Mouse (Mus musculus): ENCODE measurements around the gene Neurl3. TPM values are rescaled to one million over a fixed set of nuclear protein-coding genes. Genes with fewer than 3 reads are reported as not detected.

The Neurl3 gene
- total RNA-seq (2021) (1 to 10 TPM; 2.2 to 3.0 TPM), polyA plus RNA-seq (2012; rRNA removed) (5.8 and 6.1 TPM in 2 replicates)
- long read RNA-seq, partial matches to known transcripts: 0 of 2 reads
- long read RNA-seq, other reads (novel, unspliced or antisense): 1 of 2 reads

DNA sequence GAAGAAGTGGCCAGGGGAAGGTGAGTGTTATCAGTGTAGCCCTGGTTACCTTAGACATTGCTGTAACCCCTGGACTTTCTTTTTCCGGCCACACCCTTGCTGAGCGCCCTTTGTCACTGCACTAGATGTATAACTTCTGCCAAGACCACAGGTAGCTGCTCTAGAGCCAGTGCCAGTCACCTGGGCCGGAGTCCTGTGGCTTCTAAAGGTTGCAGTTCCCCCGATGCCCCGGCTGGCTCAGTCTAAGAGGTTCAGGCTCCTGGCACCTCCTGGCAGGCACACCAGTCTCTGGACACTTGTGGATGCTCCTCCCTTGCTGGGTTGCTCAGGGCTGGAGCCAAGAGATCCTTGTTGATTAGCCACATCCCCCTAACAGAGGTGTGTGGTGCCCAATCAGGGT lies at the start of gene Neurl3:
TSS of gene Neurl3 (minus strand) at position 225 of the 400 bp plus-strand sequence.
- 77% methylated on average over 5 of the region's 5 CpGs for WGBS
- Histone ChIP-seq H3K79me2 (replicated peaks; ENCODE audit: control insufficient read depth, insufficient read depth, low read length) (no peaks in the 10 kb centered on the region), H3K36me3 (ENCODE audit: control insufficient read depth, insufficient read depth, low read length) (no peaks in the 10 kb centered on the region), H3K4me3 (peak within 1 kb of the TSS; percentile 43), H3K27ac (peak within 1 kb of the TSS; percentile 75), H3K27me3 (ENCODE audit: control insufficient read depth, insufficient read depth, low read length) (no peaks in the 10 kb centered on the region), H3K9ac (ENCODE audit: low read depth, low read length) (peak within 1 kb of the TSS; percentile 31; the same call in 1 of the 2 replicates), H3K4me1 (ENCODE audit: control insufficient read depth, insufficient read depth, low read length) (peaks cover 12% of the 10 kb centered on the region)
- DNase-seq: no peak
- intact Hi-C loops (cut with DNase I): no loop called here
- TF ChIP-seq CTCF (IDR thresholded peaks at IDR 0.05) (no peak), POLR2A (IDR thresholded peaks at IDR 0.05; ENCODE audit: insufficient read depth, low read depth, low read length) (no peak), EP300 (IDR thresholded peaks at IDR 0.05; ENCODE audit: insufficient read depth, low read depth, low read length) (no peak)

DNA sequence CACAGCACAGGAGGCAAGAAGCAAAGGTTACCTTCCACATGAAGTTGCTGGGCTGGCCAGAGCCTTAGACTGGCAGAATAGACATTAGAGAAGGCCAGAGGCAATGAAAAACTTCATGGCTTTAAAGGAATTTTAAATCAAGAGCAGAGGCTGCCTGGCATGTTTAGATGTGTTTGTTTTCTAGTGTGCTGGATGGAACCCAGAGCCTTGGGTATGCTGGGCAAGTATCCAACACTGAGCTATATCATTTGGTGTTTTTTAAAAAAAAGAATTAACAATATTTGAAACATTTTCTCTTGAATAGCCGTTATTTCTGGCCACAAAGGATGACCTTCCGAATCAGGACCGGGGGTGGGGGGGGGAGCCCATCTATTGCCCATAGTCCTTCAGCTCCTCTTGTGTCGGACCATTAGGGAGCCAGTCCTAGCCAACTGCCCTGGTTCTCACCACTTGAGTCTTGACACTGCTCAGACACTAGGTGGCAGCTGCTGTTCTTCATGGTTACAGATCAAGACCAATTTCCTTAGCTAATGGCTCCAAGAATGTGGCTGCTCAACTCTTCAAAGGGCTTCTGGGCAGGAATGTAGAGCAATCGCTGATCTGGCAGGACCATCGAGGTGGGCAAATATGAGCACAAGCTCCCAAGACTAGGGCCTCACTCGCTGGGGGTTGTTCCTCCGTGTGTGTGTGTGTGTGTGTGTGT lies 49.4 kb upstream of the Neurl3 start:
- Histone ChIP-seq H3K27ac (no peak overlapping the region), H3K27me3 (ENCODE audit: control insufficient read depth, insufficient read depth, low read length) (no peaks in the 10 kb centered on the region), H3K9ac (ENCODE audit: low read depth, low read length) (no peak overlapping the region), H3K79me2 (replicated peaks; ENCODE audit: control insufficient read depth, insufficient read depth, low read length) (no peaks in the 10 kb centered on the region), H3K36me3 (ENCODE audit: control insufficient read depth, insufficient read depth, low read length) (no peaks in the 10 kb centered on the region), H3K4me3 (no peak overlapping the region), H3K4me1 (ENCODE audit: control insufficient read depth, insufficient read depth, low read length) (no peaks in the 10 kb centered on the region)
- WGBS: 30% methylated on average over 8 of the region's 8 CpGs
- DNase-seq: peak in 1 of 2 experiments; percentile 52
- intact Hi-C loops (cut with DNase I): loop anchor here (2.0 kb wide), 2 partner anchors 169 to 177 kb away; no protein-coding TSS in a partner anchor
- TF ChIP-seq POLR2A (IDR thresholded peaks at IDR 0.05; ENCODE audit: insufficient read depth, low read depth, low read length) (no peak), EP300 (IDR thresholded peaks at IDR 0.05; ENCODE audit: insufficient read depth, low read depth, low read length) (peak; percentile 49; the same call in 1 of the 2 replicates), CTCF (IDR thresholded peaks at IDR 0.05) (peak; percentile 76)

DNA sequence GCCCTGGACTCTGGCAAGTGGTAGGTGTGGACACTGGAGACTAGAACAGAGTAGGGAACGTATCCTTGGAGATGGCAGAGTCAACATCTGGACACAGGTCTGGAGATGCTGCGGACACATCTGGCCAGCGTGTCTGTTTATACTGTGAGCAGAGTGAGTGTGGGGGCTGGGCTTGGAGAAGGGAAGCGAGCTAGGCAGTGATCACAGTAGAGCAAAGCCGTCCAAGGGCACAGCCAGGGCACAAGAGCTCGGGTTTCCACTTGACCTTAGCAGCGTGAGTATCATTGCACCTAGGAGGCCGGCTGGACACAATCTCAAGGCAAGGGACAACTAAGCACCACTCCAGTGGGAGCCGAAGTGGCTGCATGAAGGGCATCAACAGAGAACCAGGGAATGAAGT lies 48.6 kb upstream of the Neurl3 start:
- Histone ChIP-seq H3K27ac (no peak overlapping the region), H3K4me1 (ENCODE audit: control insufficient read depth, insufficient read depth, low read length) (no peaks in the 10 kb centered on the region), H3K27me3 (ENCODE audit: control insufficient read depth, insufficient read depth, low read length) (no peaks in the 10 kb centered on the region), H3K9ac (ENCODE audit: low read depth, low read length) (no peak overlapping the region), H3K4me3 (no peak overlapping the region), H3K36me3 (ENCODE audit: control insufficient read depth, insufficient read depth, low read length) (no peaks in the 10 kb centered on the region), H3K79me2 (replicated peaks; ENCODE audit: control insufficient read depth, insufficient read depth, low read length) (no peaks in the 10 kb centered on the region)
- intact Hi-C loops (cut with DNase I): no loop called here
- no peak for TF ChIP-seq EP300 (IDR thresholded peaks at IDR 0.05; ENCODE audit: insufficient read depth, low read depth, low read length)
- no peak for TF ChIP-seq CTCF (IDR thresholded peaks at IDR 0.05)
- no peak for TF ChIP-seq POLR2A (IDR thresholded peaks at IDR 0.05; ENCODE audit: insufficient read depth, low read depth, low read length)
- no peak for DNase-seq
- WGBS: 61% methylated on average over 9 of the region's 9 CpGs

- intact Hi-C loops (cut with DNase I): no loop called here
- no peaks in the 10 kb centered on the region for H3K36me3 ChIP-seq (ENCODE audit: control insufficient read depth, insufficient read depth, low read length)
Observed at GRCm38 (mm10) chr1:36321829-36322573, 47.5 kb upstream of the Neurl3 start.

DNA sequence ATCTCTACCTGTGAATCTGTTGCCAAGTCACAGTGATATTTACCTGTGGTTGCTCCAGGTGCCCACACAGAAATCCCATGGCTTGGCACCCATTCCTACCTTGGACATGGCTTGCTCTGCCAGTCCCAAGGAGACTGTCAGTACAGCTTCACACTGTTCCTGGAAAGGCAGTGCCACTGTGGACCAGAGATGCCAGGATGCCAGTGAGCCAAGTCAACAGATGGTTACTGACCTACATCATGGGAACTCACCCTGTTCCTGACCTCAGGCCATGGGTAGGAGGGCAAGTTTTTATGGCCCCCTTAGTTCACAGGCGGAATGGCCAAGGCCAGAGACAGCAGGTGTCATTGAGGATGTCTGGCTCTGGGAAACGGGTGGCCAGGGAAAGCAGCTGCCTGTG lies 46.7 kb upstream of the Neurl3 start:
- no peak overlapping the region for H3K9ac ChIP-seq (ENCODE audit: low read depth, low read length)
- intact Hi-C loops (cut with DNase I): no loop called here
- no peak overlapping the region for H3K27ac ChIP-seq
- no peaks in the 10 kb centered on the region for H3K79me2 ChIP-seq (replicated peaks; ENCODE audit: control insufficient read depth, insufficient read depth, low read length)
- H3K4me1 ChIP-seq (ENCODE audit: control insufficient read depth, insufficient read depth, low read length): no peaks in the 10 kb centered on the region
- no peak for TF ChIP-seq CTCF (IDR thresholded peaks at IDR 0.05)
- no peak for TF ChIP-seq POLR2A (IDR thresholded peaks at IDR 0.05; ENCODE audit: insufficient read depth, low read depth, low read length)
- no peak for TF ChIP-seq EP300 (IDR thresholded peaks at IDR 0.05; ENCODE audit: insufficient read depth, low read depth, low read length)
- WGBS: 89% methylated on average over 2 of the region's 2 CpGs
- DNase-seq: no peak
- H3K4me3 ChIP-seq: no peak overlapping the region
- H3K27me3 ChIP-seq (ENCODE audit: control insufficient read depth, insufficient read depth, low read length): no peaks in the 10 kb centered on the region
- H3K36me3 ChIP-seq (ENCODE audit: control insufficient read depth, insufficient read depth, low read length): no peaks in the 10 kb centered on the region

More at GRCm38 (mm10) chr1:36321829-36322573, 47.5 kb upstream of the Neurl3 start:
- WGBS: 76% methylated on average over 11 of the region's 11 CpGs
- no peak overlapping the region for H3K4me3 ChIP-seq
- TF ChIP-seq CTCF (IDR thresholded peaks at IDR 0.05): peak; percentile 62
- TF ChIP-seq POLR2A (IDR thresholded peaks at IDR 0.05; ENCODE audit: insufficient read depth, low read depth, low read length): no peak
- H3K27me3 ChIP-seq (ENCODE audit: control insufficient read depth, insufficient read depth, low read length): no peaks in the 10 kb centered on the region
- H3K9ac ChIP-seq (ENCODE audit: low read depth, low read length): no peak overlapping the region
- no peaks in the 10 kb centered on the region for H3K4me1 ChIP-seq (ENCODE audit: control insufficient read depth, insufficient read depth, low read length)
- H3K27ac ChIP-seq: no peak overlapping the region
- no peak for DNase-seq
- no peaks in the 10 kb centered on the region for H3K79me2 ChIP-seq (replicated peaks; ENCODE audit: control insufficient read depth, insufficient read depth, low read length)

GRCm38 (mm10) chr1:36315776-36316100 lies 41.3 kb upstream of the Neurl3 start:
- Histone ChIP-seq H3K4me1 (ENCODE audit: control insufficient read depth, insufficient read depth, low read length) (no peaks in the 10 kb centered on the region), H3K4me3 (no peak overlapping the region), H3K79me2 (replicated peaks; ENCODE audit: control insufficient read depth, insufficient read depth, low read length) (no peaks in the 10 kb centered on the region), H3K36me3 (ENCODE audit: control insufficient read depth, insufficient read depth, low read length) (no peaks in the 10 kb centered on the region), H3K27ac (no peak overlapping the region), H3K27me3 (ENCODE audit: control insufficient read depth, insufficient read depth, low read length) (no peaks in the 10 kb centered on the region), H3K9ac (ENCODE audit: low read depth, low read length) (no peak overlapping the region)
- 83% methylated on average over 2 of the region's 2 CpGs for WGBS
- TF ChIP-seq EP300 (IDR thresholded peaks at IDR 0.05; ENCODE audit: insufficient read depth, low read depth, low read length) (no peak), POLR2A (IDR thresholded peaks at IDR 0.05; ENCODE audit: insufficient read depth, low read depth, low read length) (no peak), CTCF (IDR thresholded peaks at IDR 0.05) (no peak)
- intact Hi-C loops (cut with DNase I): no loop called here
- no peak for DNase-seq
